Mouse (Mus musculus) splenic B cell, adult 2 months (primary cell): ENCODE measurements around the gene Gnat2.

ENCODE experiments used
- DNase-seq: peaks from one replicate; pipeline ENCODE4 v3.0.0-alpha.2; 2011; ENCODE audit warnings: low read depth, low spot score
- H3K27me3 ChIP-seq: 2 replicates; pipeline ENCODE4 v1.6.1; 2012; ENCODE audit warnings: mild to moderate bottlenecking, low read length, moderate library complexity, mixed read lengths; ENCODE audit not compliant: control insufficient read depth, poor library complexity, insufficient read depth, severe bottlenecking
- H3K36me3 ChIP-seq: 2 replicates; pipeline ENCODE4 v1.6.1; 2012; ENCODE audit warnings: mild to moderate bottlenecking, low read length, moderate library complexity, mixed read lengths; ENCODE audit not compliant: control insufficient read depth, poor library complexity, insufficient read depth, severe bottlenecking

The Gnat2 gene

GRCm38 (mm10) chr3:108092536-108093115 is at the start of gene Gnat2:
Gnat2 (plus strand) TSS chr3:108092789.
- DNase-seq, result no peak
- H3K36me3 ChIP-seq, result no peaks in the 10 kb centered on the region
- no peaks in the 10 kb centered on the region for H3K27me3 ChIP-seq

GRCm38 (mm10) chr3:108044394-108045140 is 48.0 kb upstream of the Gnat2 start, which contains the start of gene Gstm4:
Gstm4 (minus strand) TSS chr3:108044894.
- H3K36me3 ChIP-seq, result no peaks in the 10 kb centered on the region
- H3K27me3 ChIP-seq, result no peaks in the 10 kb centered on the region
- DNase-seq, result peak; percentile 88

GRCm38 (mm10) chr3:108046944-108047655 is 45.5 kb upstream of the Gnat2 start:
- Histone ChIP-seq H3K27me3 (no peaks in the 10 kb centered on the region), H3K36me3 (no peaks in the 10 kb centered on the region)
- DNase-seq, result no peak

- Histone ChIP-seq H3K27me3 (no peaks in the 10 kb centered on the region), H3K36me3 (no peaks in the 10 kb centered on the region)
- no peak for DNase-seq
Measured at GRCm38 (mm10) chr3:108048306-108048705, 44.3 kb upstream of the Gnat2 start.

- H3K27me3 ChIP-seq, result no peaks in the 10 kb centered on the region
- H3K36me3 ChIP-seq, result no peaks in the 10 kb centered on the region
- no peak for DNase-seq
Measured at GRCm38 (mm10) chr3:108050493-108050892, 42.1 kb upstream of the Gnat2 start.

GRCm38 (mm10) chr3:108061420-108061819 is 31.2 kb upstream of the Gnat2 start:
- H3K36me3 ChIP-seq, result no peaks in the 10 kb centered on the region

GRCm38 (mm10) chr3:108062648-108063047 is 29.9 kb upstream of the Gnat2 start:
- DNase-seq, result no peak
- H3K27me3 ChIP-seq, result no peaks in the 10 kb centered on the region
- no peaks in the 10 kb centered on the region for H3K36me3 ChIP-seq

More at GRCm38 (mm10) chr3:108061420-108061819, 31.2 kb upstream of the Gnat2 start:
- no peaks in the 10 kb centered on the region for H3K27me3 ChIP-seq
- DNase-seq, result peak; percentile 85

GRCm38 (mm10) chr3:108064672-108065071 is 27.9 kb upstream of the Gnat2 start:
- Histone ChIP-seq H3K36me3 (no peaks in the 10 kb centered on the region), H3K27me3 (no peaks in the 10 kb centered on the region)
- no peak for DNase-seq

- Histone ChIP-seq H3K27me3 (no peaks in the 10 kb centered on the region), H3K36me3 (no peaks in the 10 kb centered on the region)
- DNase-seq, result no peak
Measured at GRCm38 (mm10) chr3:108065551-108065950, 27.0 kb upstream of the Gnat2 start.

- Histone ChIP-seq H3K36me3 (no peaks in the 10 kb centered on the region), H3K27me3 (no peaks in the 10 kb centered on the region)
- DNase-seq, result no peak
Measured at GRCm38 (mm10) chr3:108067370-108067934, 25.1 kb upstream of the Gnat2 start.

- DNase-seq, result no peak
- H3K36me3 ChIP-seq, result no peaks in the 10 kb centered on the region
- no peaks in the 10 kb centered on the region for H3K27me3 ChIP-seq
Measured at GRCm38 (mm10) chr3:108068826-108069225, 23.8 kb upstream of the Gnat2 start.

GRCm38 (mm10) chr3:108069231-108069870 is 23.2 kb upstream of the Gnat2 start:
- Histone ChIP-seq H3K36me3 (no peaks in the 10 kb centered on the region), H3K27me3 (no peaks in the 10 kb centered on the region)
- DNase-seq, result no peak

- DNase-seq, result peak; percentile 76
- H3K27me3 ChIP-seq, result no peaks in the 10 kb centered on the region
- H3K36me3 ChIP-seq, result peaks cover 4% of the 10 kb centered on the region
Measured at GRCm38 (mm10) chr3:108070295-108071293, 22.0 kb upstream of the Gnat2 start.
